Mouse (Mus musculus) intestine, postnatal 0 days (tissue): ENCODE data around the gene Fuom. TPM values are rescaled to one million over a fixed set of nuclear protein-coding genes. Genes with fewer than 3 reads are reported as not detected.

Experiments used
- ATAC-seq: fragments of 200-750 bp; cut with Nextera tagmentation; 2 replicates; pipeline ENCODE4 v1.8.0; 2017; ENCODE audit warnings: mild to moderate bottlenecking, moderate TSS enrichment, moderate library complexity
- H3K27ac ChIP-seq: fragments of 300-500 bp; sonication (generic); 2 replicates; pipeline ENCODE4 v1.5.1; 2014; ENCODE audit warnings: mild to moderate bottlenecking, low read depth, low read length, moderate library complexity
- H3K27me3 ChIP-seq: fragments of 300-500 bp; sonication (generic); replicated peaks from 2 replicates; pipeline ENCODE4 v1.6.1; 2014; ENCODE audit warnings: low read length, mixed read lengths; ENCODE audit not compliant: control insufficient read depth, insufficient read depth
- H3K36me3 ChIP-seq: fragments of 300-500 bp; sonication (generic); 2 replicates; pipeline ENCODE4 v1.6.1; 2014; ENCODE audit warnings: mild to moderate bottlenecking, moderate library complexity; ENCODE audit not compliant: control insufficient read depth, insufficient read depth
- H3K4me1 ChIP-seq: fragments of 300-500 bp; sonication (generic); replicated peaks from 2 replicates; pipeline ENCODE4 v1.6.1; 2014; ENCODE audit warnings: antibody characterized with exemption, low read length, mixed read lengths; ENCODE audit not compliant: control insufficient read depth, insufficient read depth
- H3K4me2 ChIP-seq: fragments of 300-500 bp; sonication (generic); replicated peaks from 2 replicates; pipeline ENCODE4 v1.6.1; 2014; ENCODE audit warnings: low read depth, mild to moderate bottlenecking, moderate library complexity
- H3K4me3 ChIP-seq: fragments of 300-500 bp; sonication (generic); 2 replicates; pipeline ENCODE4 v1.5.1; 2014; ENCODE audit warnings: low read depth, low read length
- H3K9ac ChIP-seq: fragments of 300-500 bp; sonication (generic); 2 replicates; pipeline ENCODE4 v1.6.1; 2014; ENCODE audit warnings: mild to moderate bottlenecking, low read depth, low read length
- H3K9me3 ChIP-seq: fragments of 300-500 bp; sonication (generic); 2 replicates; pipeline ENCODE4 v1.6.1; 2016; ENCODE audit warnings: mixed run types; ENCODE audit not compliant: control insufficient read depth
- CTCF ChIP-seq: sonication (generic); IDR thresholded peaks from 2 replicates; pipeline ENCODE4 v1.5.1; 2016; ENCODE audit warnings: low read depth, mild to moderate bottlenecking, control low read depth, antibody characterized with exemption, moderate library complexity
- WGBS: fragments of 180-500 bp; shearing (Covaris S2); extraction: QIAGEN DNeasy Blood & Tissue Kit; methylation state at CpG from one replicate; pipeline ENCODE4 v1.1.7; 2014; 5-methylcytosine and 5-hydroxymethylcytosine counted together
- polyA plus RNA-seq: library from polyadenylated mRNA; unstranded; fragments of >200 nt; fragmentation: Nextera tagmentation; extraction: Ambion mirVana; gene quantifications from 2 replicates; pipeline ENCODE4 v1.2.1, GENCODE M21; 2015

The Fuom gene
- polyA plus RNA-seq, 1 experiment from 2014 or later, result 138 TPM

DNA sequence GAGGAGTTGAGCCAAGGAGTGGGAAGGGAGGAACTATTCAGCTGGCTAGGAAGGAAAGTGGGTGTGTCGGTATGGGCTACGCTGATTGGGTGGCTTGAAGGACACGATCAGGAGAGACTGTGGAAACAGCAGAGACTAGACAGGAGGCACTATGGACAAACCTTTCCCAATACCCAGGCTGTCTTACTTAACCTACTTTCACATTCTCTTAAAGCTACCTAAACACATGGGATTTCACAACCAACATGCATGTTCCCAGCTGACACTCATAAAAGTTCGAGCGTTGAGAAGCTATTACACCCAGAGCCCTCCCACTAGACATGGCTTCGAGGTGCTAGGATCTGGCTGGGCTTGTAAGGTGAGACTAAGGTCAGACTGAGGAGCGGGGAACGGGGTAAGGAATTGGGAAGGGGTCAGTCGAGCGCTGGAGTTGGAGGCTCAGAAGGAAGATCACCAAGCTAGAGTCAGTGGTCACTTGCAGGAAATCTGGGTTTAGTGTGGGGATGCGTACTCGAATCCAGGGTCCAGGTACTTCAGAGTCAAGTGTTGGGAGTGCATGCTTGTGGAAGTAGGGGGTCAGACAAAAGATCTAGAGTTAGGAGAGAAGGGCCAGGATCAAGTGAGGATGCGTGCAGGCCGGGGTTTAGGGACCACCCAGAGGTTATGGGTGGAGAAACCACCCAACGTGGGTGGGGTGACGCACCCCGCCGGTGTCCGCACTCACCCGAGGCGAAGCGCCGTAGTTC lies 13.5 kb upstream of the Fuom start, which contains the start of gene Paox:
Paox (plus strand) TSS at position 217 of the 746 bp plus-strand sequence.
- TF ChIP-seq CTCF, result peak; percentile 46
- Histone ChIP-seq H3K4me3 (peak within 1 kb of the TSS; percentile 76), H3K9ac (peak within 1 kb of the TSS; percentile 74), H3K27ac (peak within 1 kb of the TSS; percentile 90), H3K36me3 (peaks cover 23% of the 10 kb centered on the region), H3K4me1 (no peaks in the 10 kb centered on the region), H3K9me3 (no peaks in the 10 kb centered on the region), H3K4me2 (peak within 1 kb of the TSS; percentile 88), H3K27me3 (no peaks in the 10 kb centered on the region)
- under 1% methylated on average over 23 of the region's 23 CpGs for WGBS
- ATAC-seq, result peak; percentile 90

DNA sequence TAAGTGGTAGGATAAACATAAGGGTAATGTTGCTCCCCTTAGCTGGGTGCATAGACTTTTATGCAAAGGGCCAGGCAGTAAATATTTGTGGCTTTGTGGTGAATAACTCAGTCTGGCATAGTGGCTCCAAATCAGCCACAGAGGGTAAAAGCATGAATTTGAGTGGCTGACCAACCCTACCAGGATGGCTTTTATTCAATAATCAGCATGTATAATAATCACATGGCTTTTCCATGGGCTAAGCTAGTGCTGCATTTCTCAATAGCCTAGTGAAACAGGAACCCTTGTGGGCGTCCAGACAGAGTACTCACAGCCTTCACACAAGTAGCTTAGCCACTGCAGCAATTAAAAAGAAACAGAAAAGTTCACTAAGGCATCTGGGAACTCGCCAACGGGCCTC lies 9.7 kb upstream of the Fuom start:
- H3K27me3 ChIP-seq, result no peaks in the 10 kb centered on the region
- WGBS, result 62% methylated on average over 3 of the region's 3 CpGs
- H3K4me1 ChIP-seq, result no peaks in the 10 kb centered on the region
- H3K4me2 ChIP-seq, result no peak overlapping the region
- ATAC-seq, result no peak
- H3K27ac ChIP-seq, result no peak overlapping the region
- H3K4me3 ChIP-seq, result no peak overlapping the region
- TF ChIP-seq CTCF, result no peak
- peaks cover 61% of the 10 kb centered on the region for H3K36me3 ChIP-seq
- H3K9me3 ChIP-seq, result no peaks in the 10 kb centered on the region
- no peak overlapping the region for H3K9ac ChIP-seq

DNA sequence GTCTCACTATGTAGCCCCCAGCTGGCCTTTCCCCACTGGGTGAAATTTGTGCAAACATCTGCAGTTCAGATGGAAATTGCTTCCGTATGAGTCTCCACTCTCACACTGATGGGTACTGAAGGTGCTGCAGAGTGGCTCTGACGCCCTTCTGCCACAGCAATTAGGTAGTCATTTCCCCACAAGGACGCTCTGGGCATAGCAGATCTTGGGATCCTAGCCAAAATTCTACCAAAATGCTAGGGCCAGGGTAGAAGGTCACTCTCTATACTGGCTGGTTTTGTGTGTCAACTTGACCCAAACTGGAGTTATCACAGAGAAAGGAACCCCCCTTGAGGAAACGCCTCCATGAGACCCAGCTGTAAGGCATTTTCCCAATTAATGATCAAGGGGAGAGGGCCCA lies 1.8 kb upstream of the Fuom start:
- 73% methylated on average over 4 of the region's 4 CpGs for whole genome bisulfite sequencing
- no peak for ATAC-seq
- Histone ChIP-seq H3K4me1 (peaks cover 5% of the 10 kb centered on the region; the same call in 1 of the 2 replicates), H3K4me2 (no peak overlapping the region), H3K9ac (no peak overlapping the region), H3K9me3 (no peaks in the 10 kb centered on the region), H3K27me3 (no peaks in the 10 kb centered on the region), H3K27ac (no peak overlapping the region), H3K4me3 (no peak overlapping the region), H3K36me3 (peaks cover 36% of the 10 kb centered on the region)
- no peak for TF ChIP-seq CTCF

DNA sequence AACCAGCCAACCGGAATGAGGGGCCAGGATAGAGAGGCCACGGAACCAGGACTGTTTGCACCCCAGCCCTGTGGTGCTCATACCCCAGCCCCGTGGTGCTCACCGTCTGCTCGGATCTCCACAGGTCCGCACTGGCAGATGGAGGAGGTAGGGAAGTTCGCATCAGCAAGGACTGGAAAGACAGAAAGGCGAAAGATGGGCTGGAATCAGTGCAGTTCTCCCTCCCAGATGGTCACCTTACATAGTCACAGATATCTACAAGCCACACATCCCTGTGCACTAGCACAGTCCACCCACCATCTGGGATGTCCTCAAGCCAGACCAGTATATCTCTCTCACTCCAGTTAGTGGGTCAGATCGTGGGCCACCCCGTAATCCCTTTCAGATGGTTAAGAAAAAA lies 743 bp downstream of the Fuom start:
- H3K4me1 ChIP-seq, result peaks cover 5% of the 10 kb centered on the region; the same call in 1 of the 2 replicates
- 0 out of 2 replicates have a peak overlapping the region, but pooled peaks have one; percentile 76 for H3K27ac ChIP-seq
- no peaks in the 10 kb centered on the region for H3K9me3 ChIP-seq
- ATAC-seq, result peak; percentile 1; the same call in 1 of the 2 replicates
- peak overlapping the region; percentile 32 for H3K4me3 ChIP-seq
- H3K9ac ChIP-seq, result peak overlapping the region; percentile 35
- no peak for TF ChIP-seq CTCF
- 76% methylated on average over 10 of the region's 10 CpGs for WGBS
- H3K36me3 ChIP-seq, result peaks cover 33% of the 10 kb centered on the region
- no peaks in the 10 kb centered on the region for H3K27me3 ChIP-seq
- peak overlapping the region; percentile 63 for H3K4me2 ChIP-seq

DNA sequence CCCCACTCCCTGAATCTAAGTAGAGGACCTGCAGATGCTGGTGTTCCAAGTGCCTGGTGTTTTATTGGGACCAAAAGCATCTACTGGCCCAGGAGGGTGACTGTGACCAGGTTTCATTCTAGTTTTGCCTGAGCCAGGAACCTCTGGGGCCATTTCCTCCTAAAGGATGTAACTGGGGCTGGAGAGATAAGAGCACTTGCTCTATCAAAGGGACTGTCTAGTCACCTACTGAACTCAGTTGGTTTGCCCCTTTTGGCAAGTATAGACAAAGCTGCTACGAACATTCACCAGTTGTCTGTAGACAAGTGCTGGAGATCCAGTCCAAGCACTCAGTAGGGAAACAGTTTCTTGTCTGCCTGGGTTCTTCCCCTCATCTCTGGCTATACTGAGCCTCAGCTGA lies 3.8 kb downstream of the Fuom start:
- Histone ChIP-seq H3K27me3 (no peaks in the 10 kb centered on the region), H3K9ac (no peak overlapping the region), H3K4me1 (peaks cover 5% of the 10 kb centered on the region; the same call in 1 of the 2 replicates), H3K9me3 (no peaks in the 10 kb centered on the region), H3K4me2 (no peak overlapping the region), H3K27ac (no peak overlapping the region), H3K4me3 (no peak overlapping the region), H3K36me3 (peaks cover 22% of the 10 kb centered on the region)
- WGBS, result 84% methylated on average over 1 of the region's 1 CpGs
- ATAC-seq, result no peak
- no peak for TF ChIP-seq CTCF

DNA sequence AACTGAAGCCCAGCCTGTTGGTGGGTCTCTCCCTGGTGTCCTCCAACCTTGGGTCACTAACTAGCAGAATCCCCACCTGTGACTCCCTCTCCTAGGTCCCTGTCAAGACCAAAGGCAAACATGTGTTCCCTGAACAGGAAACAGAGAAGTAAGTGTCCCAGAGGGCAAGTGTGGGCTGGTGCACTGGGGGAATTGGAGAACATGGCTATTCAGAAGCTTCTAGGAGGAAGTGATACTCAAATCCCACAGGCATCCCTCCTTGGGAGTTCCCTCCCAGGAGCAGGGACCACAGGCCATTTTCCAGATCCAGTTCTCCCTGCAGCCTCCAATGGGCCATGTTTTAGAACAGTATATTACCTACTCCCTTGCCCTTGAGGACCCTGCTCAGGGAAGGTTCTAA lies 6.2 kb downstream of the Fuom start:
- H3K9me3 ChIP-seq, result no peaks in the 10 kb centered on the region
- H3K27me3 ChIP-seq, result no peaks in the 10 kb centered on the region
- TF ChIP-seq CTCF, result no peak
- no peak for ATAC-seq
- H3K4me2 ChIP-seq, result peak overlapping the region; percentile 24; the same call in 1 of the 2 replicates
- no peak overlapping the region for H3K9ac ChIP-seq
- peaks cover 22% of the 10 kb centered on the region for H3K36me3 ChIP-seq
- H3K4me1 ChIP-seq, result no peaks in the 10 kb centered on the region
- 0 out of 2 replicates have a peak overlapping the region, but pooled peaks have one; percentile 28 for H3K27ac ChIP-seq
- H3K4me3 ChIP-seq, result no peak overlapping the region
